In the genomic region with DNA sequence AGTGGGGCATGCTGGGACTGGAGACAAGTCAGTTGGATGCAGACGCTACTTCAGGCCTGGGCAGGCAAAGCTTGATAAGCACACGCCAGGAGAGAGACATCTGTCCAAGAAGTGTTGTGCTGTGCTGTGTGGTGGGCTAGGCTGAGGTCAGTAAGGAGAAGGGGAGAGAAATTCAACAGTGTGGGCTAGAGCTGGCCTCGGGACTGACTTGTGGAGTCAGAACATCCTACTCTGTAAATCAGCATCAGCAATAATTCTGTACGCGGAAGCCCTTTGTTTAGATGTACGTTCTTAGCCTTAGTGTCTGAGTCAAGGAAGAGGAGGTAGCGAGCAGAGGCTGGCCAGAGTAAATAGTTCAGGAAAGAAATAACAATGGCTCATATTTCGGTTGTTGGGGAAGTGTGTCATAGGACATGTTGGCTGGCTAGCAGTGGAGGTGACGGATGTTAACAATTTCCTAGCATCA, we compare ENCODE assay signal across 12 mouse cellular contexts. TPM values are rescaled to one million over a fixed set of nuclear protein-coding genes. Genes with fewer than 3 reads are reported as not detected.
DNase-seq lines count a peak whose midpoint lies in the region; ATAC-seq and TF ChIP-seq lines count a peak whose summit lies in the region.
"Had no signal": no experiment of that assay in that cellular context is flagged by ENCODE, and none has a peak within 500 bp of the region (broad histone marks: within the 10 kb centered on the region; RNA-seq: fewer than 3 reads in every experiment).

No protein-coding gene starts in this region.

- WGBS in intestine, embryonic 14.5 days: 38% methylated on average over 9 of the region's 9 CpGs
- 43% methylated on average over 9 of the region's 9 CpGs for WGBS in intestine, postnatal 0 days
- WGBS in heart, embryonic 15.5 days: 38% methylated on average over 9 of the region's 9 CpGs
- WGBS in liver, embryonic 15.5 days (ENCODE audit: insufficient replicate concordance): 45% methylated on average over 9 of the region's 9 CpGs

- H3K36me3 ChIP-seq in intestine, embryonic 14.5 days (ENCODE audit: control insufficient read depth, insufficient read depth, low read length): no peaks in the 10 kb centered on the region
- no peaks in the 10 kb centered on the region for H3K36me3 ChIP-seq in intestine, postnatal 0 days (ENCODE audit: control insufficient read depth, insufficient read depth)
- no peaks in the 10 kb centered on the region for H3K36me3 ChIP-seq in heart, embryonic 15.5 days
- no peaks in the 10 kb centered on the region for H3K36me3 ChIP-seq in liver, embryonic 15.5 days (replicated peaks)

- no peak overlapping the region for H3K27ac ChIP-seq in intestine, embryonic 14.5 days (ENCODE audit: low read depth)
- H3K27ac ChIP-seq in intestine, postnatal 0 days (ENCODE audit: low read depth, low read length): no peak overlapping the region
- H3K27ac ChIP-seq in heart, embryonic 15.5 days: peak overlapping the region; percentile 70
- no peak overlapping the region for H3K27ac ChIP-seq in liver, embryonic 15.5 days (replicated peaks)

- no peak for DNase-seq in intestine, embryonic 14.5 days (ENCODE audit: low spot score)
- peak; percentile 13 for DNase-seq in R1 (ENCODE audit: low read depth, low spot score)
- DNase-seq in layer of hippocampus, postnatal 25 days (ENCODE audit: extremely low spot score in 1 of 2, low spot score in 1 of 2): no peak
- no peak for DNase-seq in ovary, postnatal 10 days (ENCODE audit: low spot score)
- DNase-seq: adrenal gland, postnatal 14 days; cerebellum, postnatal 36 days; gastrocnemius, postnatal 14 days; layer of hippocampus, postnatal 36 days had no signal

- H3K9me3 ChIP-seq in intestine, embryonic 14.5 days (ENCODE audit: control insufficient read depth, low read length): no peaks in the 10 kb centered on the region
- H3K9me3 ChIP-seq in intestine, postnatal 0 days (ENCODE audit: control insufficient read depth): no peaks in the 10 kb centered on the region
- no peaks in the 10 kb centered on the region for H3K9me3 ChIP-seq in heart, embryonic 15.5 days (replicated peaks)
- H3K9me3 ChIP-seq in liver, embryonic 15.5 days (replicated peaks): no peaks in the 10 kb centered on the region

- no peaks in the 10 kb centered on the region for H3K27me3 ChIP-seq in intestine, embryonic 14.5 days (replicated peaks; ENCODE audit: control insufficient read depth, insufficient read depth, low read length)
- no peaks in the 10 kb centered on the region for H3K27me3 ChIP-seq in intestine, postnatal 0 days (replicated peaks; ENCODE audit: control insufficient read depth, insufficient read depth, low read length)
- no peaks in the 10 kb centered on the region for H3K27me3 ChIP-seq in heart, embryonic 15.5 days
- H3K27me3 ChIP-seq in liver, embryonic 15.5 days: no peaks in the 10 kb centered on the region

- peak overlapping the region; percentile 18; the same call in 1 of the 2 replicates for H3K4me2 ChIP-seq in intestine, embryonic 14.5 days (ENCODE audit: low read length)
- no peak overlapping the region for H3K4me2 ChIP-seq in intestine, postnatal 0 days (replicated peaks; ENCODE audit: low read depth)
- H3K4me2 ChIP-seq in heart, embryonic 15.5 days: no peak overlapping the region
- H3K4me2 ChIP-seq in liver, embryonic 15.5 days: no peak overlapping the region

- no peak for ATAC-seq in intestine, embryonic 14.5 days (replicated peaks; ENCODE audit: low FRiP score, low TSS enrichment, low read depth)
- no peak for ATAC-seq in intestine, postnatal 0 days
- peak; percentile 61 for ATAC-seq in heart, embryonic 15.5 days (replicated peaks; ENCODE audit: insufficient number of reproducible peaks, insufficient read depth, low FRiP score, low read depth)
- ATAC-seq in liver, embryonic 15.5 days (ENCODE audit: insufficient read depth): 0 out of 2 replicates have a peak, but pooled peaks have one; percentile 31
- ATAC-seq in cerebellum, adult (ENCODE audit: insufficient number of reproducible peaks, low FRiP score, low TSS enrichment): no peak

- H3K4me1 ChIP-seq in intestine, embryonic 14.5 days (replicated peaks; ENCODE audit: control insufficient read depth, insufficient read depth, low read length): peaks cover 6% of the 10 kb centered on the region; the same call in 1 of the 2 replicates
- H3K4me1 ChIP-seq in intestine, postnatal 0 days (replicated peaks; ENCODE audit: control insufficient read depth, insufficient read depth, low read length): no peaks in the 10 kb centered on the region
- peaks cover 22% of the 10 kb centered on the region for H3K4me1 ChIP-seq in heart, embryonic 15.5 days (replicated peaks)
- no peaks in the 10 kb centered on the region for H3K4me1 ChIP-seq in liver, embryonic 15.5 days (replicated peaks)

- no peak for TF ChIP-seq CTCF in intestine, postnatal 0 days (IDR thresholded peaks at IDR 0.05; ENCODE audit: low read depth)

- no peak overlapping the region for H3K4me3 ChIP-seq in intestine, embryonic 14.5 days (ENCODE audit: low read depth, low read length)
- no peak overlapping the region for H3K4me3 ChIP-seq in intestine, postnatal 0 days (ENCODE audit: low read depth, low read length)
- H3K4me3 ChIP-seq in heart, embryonic 15.5 days: no peak overlapping the region
- no peak overlapping the region for H3K4me3 ChIP-seq in liver, embryonic 15.5 days (replicated peaks)

- H3K9ac ChIP-seq in intestine, embryonic 14.5 days (ENCODE audit: low read length): no peak overlapping the region
- no peak overlapping the region for H3K9ac ChIP-seq in intestine, postnatal 0 days (ENCODE audit: low read depth, low read length)
- 0 out of 2 replicates have a peak overlapping the region, but pooled peaks have one; percentile 8 for H3K9ac ChIP-seq in heart, embryonic 15.5 days
- no peak overlapping the region for H3K9ac ChIP-seq in liver, embryonic 15.5 days

RNA-seq across cellular contexts. Expression of gene Epha1, which starts 8.9 kb away (rescaled TPM):
- polyA plus RNA-seq in intestine, embryonic 14.5 days (2014; fragmentation: Nextera tagmentation; extraction: Ambion mirVana): 2.5 and 2.6 TPM in 2 replicates
- polyA plus RNA-seq in intestine, postnatal 0 days (2015; fragmentation: Nextera tagmentation; extraction: Ambion mirVana): 13.3 and 13.7 TPM in 2 replicates
- polyA plus RNA-seq in heart, embryonic 15.5 days (2015; fragmentation: Nextera tagmentation; extraction: Ambion mirVana): 2.2 and 4.3 TPM in 2 replicates
- polyA plus RNA-seq in liver, embryonic 15.5 days (2015; fragmentation: Nextera tagmentation; extraction: Ambion mirVana): 6.2 and 6.7 TPM in 2 replicates
- under 1 TPM; 0.22 to 0.47 TPM for total RNA-seq in layer of hippocampus, postnatal 25 days (2021)

RNA-seq across cellular contexts. Expression of gene Tas2r143, which starts 18.1 kb away (rescaled TPM):
- not detected in 2 replicates for polyA plus RNA-seq in intestine, embryonic 14.5 days (2014; fragmentation: Nextera tagmentation; extraction: Ambion mirVana)
- polyA plus RNA-seq in intestine, postnatal 0 days (2015; fragmentation: Nextera tagmentation; extraction: Ambion mirVana): not detected in 2 replicates
- polyA plus RNA-seq in heart, embryonic 15.5 days (2015; fragmentation: Nextera tagmentation; extraction: Ambion mirVana): not detected in 2 replicates
- not detected in 2 replicates for polyA plus RNA-seq in liver, embryonic 15.5 days (2015; fragmentation: Nextera tagmentation; extraction: Ambion mirVana)
- not detected for total RNA-seq in layer of hippocampus, postnatal 25 days (2021)

RNA-seq across cellular contexts. Expression of gene Tas2r135, which starts 23.3 kb away (rescaled TPM):
- 0.16 TPM in 1 of 2 replicates, not detected in the other for polyA plus RNA-seq in intestine, embryonic 14.5 days (2014; fragmentation: Nextera tagmentation; extraction: Ambion mirVana)
- polyA plus RNA-seq in intestine, postnatal 0 days (2015; fragmentation: Nextera tagmentation; extraction: Ambion mirVana): not detected in 2 replicates
- polyA plus RNA-seq in heart, embryonic 15.5 days (2015; fragmentation: Nextera tagmentation; extraction: Ambion mirVana): not detected in 2 replicates
- not detected in 2 replicates for polyA plus RNA-seq in liver, embryonic 15.5 days (2015; fragmentation: Nextera tagmentation; extraction: Ambion mirVana)
- total RNA-seq in layer of hippocampus, postnatal 25 days (2021): not detected
- total RNA-seq: gastrocnemius, postnatal 14 days; layer of hippocampus, postnatal 36 days had no signal

RNA-seq across cellular contexts. Expression of gene Zyx, which starts 32.5 kb away (rescaled TPM):
- polyA plus RNA-seq in intestine, embryonic 14.5 days (2014; fragmentation: Nextera tagmentation; extraction: Ambion mirVana): 112 and 115 TPM in 2 replicates
- polyA plus RNA-seq in intestine, postnatal 0 days (2015; fragmentation: Nextera tagmentation; extraction: Ambion mirVana): 50.9 and 54.8 TPM in 2 replicates
- polyA plus RNA-seq in heart, embryonic 15.5 days (2015; fragmentation: Nextera tagmentation; extraction: Ambion mirVana): 136 and 173 TPM in 2 replicates
- polyA plus RNA-seq in liver, embryonic 15.5 days (2015; fragmentation: Nextera tagmentation; extraction: Ambion mirVana): 39.7 and 41.9 TPM in 2 replicates
- 10 to 100 TPM; 47.9 to 51.7 TPM for total RNA-seq in layer of hippocampus, postnatal 25 days (2021)

RNA-seq across cellular contexts. Expression of gene Tas2r126, which starts 52.4 kb away (rescaled TPM):
- not detected in 2 replicates for polyA plus RNA-seq in intestine, embryonic 14.5 days (2014; fragmentation: Nextera tagmentation; extraction: Ambion mirVana)
- not detected in 2 replicates for polyA plus RNA-seq in intestine, postnatal 0 days (2015; fragmentation: Nextera tagmentation; extraction: Ambion mirVana)
- not detected in 2 replicates for polyA plus RNA-seq in heart, embryonic 15.5 days (2015; fragmentation: Nextera tagmentation; extraction: Ambion mirVana)
- not detected in 2 replicates for polyA plus RNA-seq in liver, embryonic 15.5 days (2015; fragmentation: Nextera tagmentation; extraction: Ambion mirVana)
- total RNA-seq in layer of hippocampus, postnatal 25 days (2021): not detected
- total RNA-seq: gastrocnemius, postnatal 14 days; layer of hippocampus, postnatal 36 days had no signal

Comparison
In these comparisons a context has a peak if more than half of its experiments do, and no peak if none do; other contexts are left out.
1. ATAC-seq: peak in heart, embryonic 15.5 days (single experiment) and liver, embryonic 15.5 days (single experiment); none in intestine, embryonic 14.5 days (single experiment), intestine, postnatal 0 days (single experiment) and cerebellum, adult (single experiment).